Mouse (Mus musculus) regulatory T cell (primary cell): ENCODE results near the gene Ptgds.

Experiments
- in situ Hi-C: fragments of 300-600 bp; cut with MboI, MseI; formaldehyde crosslinking; loops from one replicate; pipeline ENCODE4 v1.15.1; 2025; ENCODE audit warnings: high pct_unique_total_duplicates

Ptgds gene

GRCm38 (mm10) chr2:25480541-25480940, 10.7 kb upstream of the Ptgds start:
- in situ Hi-C loops, result no loop called here

GRCm38 (mm10) chr2:25479551-25480311, 9.9 kb upstream of the Ptgds start:
- in situ Hi-C loops, result no loop called here

DNA sequence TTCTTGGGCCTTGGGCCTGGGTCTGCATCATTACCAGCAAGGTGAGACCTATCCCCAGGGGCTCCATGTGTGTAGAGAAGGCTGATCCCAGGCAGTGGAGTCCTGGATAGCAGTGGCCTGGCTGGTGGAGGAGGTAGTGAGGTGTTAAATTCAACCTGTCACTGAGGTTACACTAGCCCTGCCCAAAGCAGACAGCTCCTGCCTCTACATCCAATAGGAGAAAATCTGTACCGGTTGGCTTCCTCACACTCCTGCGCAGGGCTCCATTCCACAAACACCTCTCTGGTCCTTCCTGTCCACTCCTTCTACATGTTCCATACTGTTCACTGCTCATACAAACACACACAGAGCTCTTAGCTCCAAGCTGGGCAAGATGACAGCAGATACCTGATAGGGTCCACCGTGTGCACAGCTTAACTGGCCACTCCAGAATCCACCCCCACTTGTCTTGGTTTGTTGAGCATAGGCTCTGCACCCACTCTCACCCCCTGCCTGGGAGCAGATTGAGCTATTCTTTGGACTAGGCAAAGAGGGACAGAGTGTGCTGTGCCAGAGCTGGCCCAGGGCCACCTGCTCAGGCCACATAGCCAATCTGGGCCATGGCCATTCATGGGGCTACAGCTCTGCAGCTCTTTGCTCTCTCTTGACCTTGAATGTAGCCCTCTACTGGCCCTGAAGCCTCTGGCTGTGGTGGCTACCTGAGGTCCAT, 8.3 kb upstream of the Ptgds start:
- in situ Hi-C loops, result no loop called here

DNA sequence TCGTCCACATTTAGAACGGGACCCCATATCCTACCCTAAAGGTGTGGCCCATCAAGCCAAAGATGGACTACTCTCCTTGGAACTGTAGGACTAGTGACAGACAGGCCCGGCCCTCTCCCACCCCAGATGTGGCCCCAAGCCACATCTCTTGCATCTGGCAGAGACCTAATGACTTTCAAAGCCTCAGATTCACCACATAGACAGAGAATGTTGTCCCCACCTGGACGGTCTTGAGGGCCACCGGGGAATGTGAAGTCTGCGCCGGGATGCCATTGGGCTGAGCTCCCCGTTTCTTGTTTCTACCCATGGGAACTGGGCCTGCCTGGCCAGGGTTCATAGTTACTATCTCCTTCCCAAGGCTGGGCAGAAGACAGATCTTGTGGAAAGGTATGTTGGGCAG, 7.7 kb upstream of the Ptgds start:
- in situ Hi-C loops, result no loop called here

DNA sequence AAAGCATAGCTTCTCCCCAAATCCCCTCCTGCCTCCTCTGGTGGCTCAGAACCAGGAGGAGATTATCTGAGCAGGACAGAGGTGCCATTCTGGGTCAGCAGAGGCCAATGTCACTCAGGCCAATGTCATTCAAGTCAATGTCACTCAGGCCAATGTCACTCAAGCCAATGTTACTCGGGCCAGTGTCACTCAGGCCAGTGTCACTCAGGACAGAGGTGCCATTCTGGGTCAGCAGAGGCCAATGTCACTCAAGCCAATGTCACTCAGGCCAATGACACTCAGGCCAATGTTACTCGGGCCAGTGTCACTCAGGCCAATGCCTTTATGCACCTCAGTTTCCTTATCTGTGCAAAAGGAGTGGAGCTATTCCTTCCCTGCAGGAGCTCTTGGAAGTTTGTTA, 2.7 kb upstream of the Ptgds start:
- in situ Hi-C loops, result no loop called here

DNA sequence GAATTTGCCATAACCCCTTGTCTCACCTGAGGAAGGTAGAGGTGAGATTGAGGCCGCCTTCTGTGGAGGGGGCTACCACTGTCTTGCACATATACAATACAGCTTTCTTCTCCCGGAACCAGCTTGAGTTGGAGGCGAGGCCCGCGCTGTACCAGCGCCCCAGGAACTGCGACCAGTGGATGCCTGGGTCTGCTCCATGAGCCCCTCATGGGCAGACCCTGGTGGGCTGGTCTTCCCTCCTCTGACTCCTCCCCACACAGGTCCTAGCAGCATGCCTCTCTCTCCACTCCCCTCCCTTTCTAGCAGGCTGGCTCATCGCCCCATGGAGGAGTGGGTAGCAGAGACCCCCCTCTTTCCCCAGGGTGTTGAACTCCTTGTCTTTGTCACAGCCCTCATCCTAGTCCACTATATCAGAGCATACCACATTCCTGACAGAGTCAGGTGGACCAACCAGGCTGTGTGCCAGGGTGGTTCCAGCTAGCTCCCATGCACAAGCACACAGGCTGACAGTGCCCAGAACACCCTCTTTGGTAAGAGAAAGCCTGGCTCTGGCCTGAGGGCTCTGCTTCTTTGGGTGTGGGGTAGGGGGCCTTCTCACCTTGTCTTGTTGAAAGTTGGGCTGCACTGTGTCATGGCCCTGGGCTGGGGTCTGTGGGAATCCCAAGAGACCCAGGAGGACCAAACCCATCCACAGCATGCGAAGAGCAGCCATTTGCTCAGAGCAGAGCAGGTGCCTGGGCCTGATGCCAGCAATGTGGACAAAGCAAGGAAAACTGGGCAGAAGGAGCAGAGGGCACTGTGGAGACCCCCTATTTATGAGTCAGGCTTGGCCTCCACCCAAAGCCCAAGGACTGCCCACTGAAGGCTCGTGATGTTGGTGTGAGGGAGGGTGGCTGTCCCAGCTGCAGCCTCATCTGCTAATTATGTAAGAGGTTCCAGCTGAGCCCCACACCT, 607 bp downstream of the Ptgds start:
- in situ Hi-C loops, result no loop called here

DNA sequence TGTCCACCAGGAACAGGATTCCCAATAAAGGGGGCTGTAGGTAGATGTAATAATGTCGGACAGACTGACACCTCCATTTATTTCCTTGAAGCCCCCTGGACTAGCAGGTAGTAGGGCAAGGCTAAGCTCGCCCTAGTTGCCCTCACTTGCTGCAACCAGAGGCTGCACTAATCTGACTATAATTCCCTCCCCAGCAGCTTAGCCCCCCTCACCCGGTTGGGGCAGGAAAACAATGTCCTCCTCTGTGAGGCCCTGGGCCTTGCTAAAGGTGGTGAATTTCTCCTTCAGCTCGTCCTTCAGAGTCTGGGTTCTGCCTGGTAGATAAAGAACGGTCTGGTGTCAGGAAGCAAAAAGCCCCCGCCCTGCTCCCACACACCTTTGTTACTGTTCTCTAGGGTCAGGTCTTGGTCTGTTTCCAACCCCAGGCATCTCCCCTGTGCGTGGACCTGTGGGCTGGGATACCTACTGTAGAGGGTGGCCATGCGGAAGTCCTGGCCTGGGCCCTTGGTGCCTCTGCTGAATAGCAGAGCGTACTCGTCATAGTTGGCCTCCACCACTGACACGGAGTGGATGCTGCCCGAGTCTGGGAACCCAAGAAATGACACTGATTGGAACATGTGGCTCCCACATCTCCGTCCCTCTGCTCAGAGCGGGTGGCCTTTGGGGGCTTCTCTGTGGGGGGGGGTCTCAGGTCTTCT, 2.1 kb downstream of the Ptgds start:
- in situ Hi-C loops, result no loop called here

DNA sequence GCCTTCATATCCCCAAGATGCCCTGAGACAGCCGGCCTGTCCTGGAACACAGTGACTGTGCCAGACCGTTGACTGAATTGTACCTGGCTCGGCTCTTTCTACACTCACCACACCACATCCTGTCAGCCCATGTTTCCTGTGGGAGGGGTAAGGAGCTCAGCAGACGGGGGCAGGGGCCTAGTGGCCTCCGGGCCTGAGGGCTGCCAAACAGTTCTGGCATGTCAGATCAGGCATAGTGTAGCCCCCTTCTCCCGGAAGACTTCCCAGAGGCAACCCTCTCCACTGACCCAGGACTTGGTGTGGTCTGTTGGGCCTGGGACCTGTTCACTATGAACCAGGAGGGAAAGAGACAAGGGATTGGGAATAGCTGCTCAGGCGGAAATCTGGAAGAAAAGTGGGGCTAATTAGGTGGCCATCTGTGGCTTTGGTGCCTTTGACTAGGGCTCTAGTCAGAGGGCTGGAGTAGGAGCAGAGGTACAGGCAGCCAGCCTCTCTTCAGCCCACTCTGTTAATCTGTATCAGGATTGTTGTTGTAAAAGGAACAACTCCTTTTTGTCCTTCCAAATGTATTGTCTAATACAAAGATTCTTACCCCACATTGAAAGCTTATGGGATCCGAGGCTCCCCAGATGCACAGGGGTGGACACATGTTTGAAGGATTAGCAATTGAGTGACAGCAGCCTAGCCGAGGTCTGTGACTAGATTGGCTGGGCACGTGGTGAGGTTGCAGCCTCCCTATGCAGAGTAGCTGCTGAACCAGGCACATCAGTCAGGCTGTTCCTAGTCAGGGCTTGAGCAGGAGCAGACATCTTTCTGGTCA, 3.8 kb downstream of the Ptgds start:
- in situ Hi-C loops, result no loop called here

DNA sequence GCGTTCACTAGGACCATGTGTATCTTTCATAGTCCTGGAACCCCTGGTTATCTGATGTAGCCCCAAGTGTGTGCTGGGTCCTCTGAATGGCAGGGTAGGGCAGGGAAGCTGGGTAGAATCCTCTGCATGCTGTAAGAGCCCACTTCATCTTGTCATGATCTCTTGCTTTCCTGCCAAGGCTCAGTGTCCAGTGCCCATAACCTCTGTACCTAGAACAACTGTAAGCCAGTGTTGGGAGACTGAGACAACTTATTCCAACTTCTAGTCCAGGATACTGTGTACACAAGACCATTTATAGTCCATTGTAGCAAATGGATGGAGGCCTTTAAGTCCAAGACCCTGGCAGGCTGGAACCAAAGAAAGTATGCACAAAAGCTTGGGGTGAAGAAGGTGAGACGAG, 4.6 kb downstream of the Ptgds start:
- in situ Hi-C loops, result no loop called here

GRCm38 (mm10) chr2:25463630-25464029, 6.2 kb downstream of the Ptgds start:
- in situ Hi-C loops, result no loop called here

- in situ Hi-C loops, result no loop called here
Observed at GRCm38 (mm10) chr2:25461407-25461806, 8.4 kb downstream of the Ptgds start.

- in situ Hi-C loops, result no loop called here
Observed at GRCm38 (mm10) chr2:25460551-25461309, 9.1 kb downstream of the Ptgds start, which contains the start of gene Paxx. TSS of gene Paxx (minus strand) at chr2:25461094.

GRCm38 (mm10) chr2:25460135-25460534, 9.7 kb downstream of the Ptgds start:
- in situ Hi-C loops, result no loop called here

GRCm38 (mm10) chr2:25458911-25459310, 10.9 kb downstream of the Ptgds start:
- in situ Hi-C loops, result no loop called here

DNA sequence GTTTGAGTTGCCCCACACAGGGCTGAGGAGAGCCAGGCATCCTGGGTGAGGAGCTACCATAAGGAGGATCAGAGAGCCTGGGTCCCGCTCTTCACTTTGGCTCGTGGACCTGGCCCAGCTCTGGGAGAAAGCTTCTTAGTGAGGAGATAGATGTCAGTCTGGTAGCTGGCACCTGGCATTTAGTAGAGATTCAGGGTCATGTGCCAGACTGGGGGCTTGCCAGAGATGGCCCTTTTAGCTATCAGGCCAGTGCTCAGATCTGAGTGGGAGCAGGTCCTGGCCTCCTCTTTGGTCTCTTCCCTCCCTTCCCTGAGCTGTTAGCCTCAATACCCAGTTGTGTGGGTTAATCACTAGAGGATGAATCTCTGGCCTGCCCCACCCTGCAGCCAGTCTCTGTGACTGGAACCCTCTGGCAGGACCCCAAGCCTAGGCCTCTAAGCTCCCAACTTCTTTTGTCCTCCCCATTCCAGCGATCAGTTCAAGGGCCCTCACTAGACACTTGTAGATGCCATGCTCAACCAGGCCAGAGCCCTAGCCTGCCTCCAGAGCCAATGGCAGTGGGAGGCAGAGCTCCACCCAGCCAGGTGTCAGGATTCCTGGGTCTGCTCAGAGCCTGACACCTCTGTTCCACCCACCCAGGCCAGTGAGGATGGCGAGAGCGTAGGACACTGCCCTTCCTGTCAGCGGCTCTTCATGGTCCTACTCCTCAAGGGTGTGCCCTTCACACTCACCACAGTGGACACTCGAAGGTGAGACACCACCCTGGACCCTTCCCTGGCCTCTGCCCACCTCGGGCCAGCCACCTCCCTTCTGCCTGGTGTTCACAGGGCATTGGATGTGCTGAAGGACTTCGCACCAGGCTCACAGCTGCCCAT, 12.6 kb downstream of the Ptgds start:
- in situ Hi-C loops, result no loop called here

DNA sequence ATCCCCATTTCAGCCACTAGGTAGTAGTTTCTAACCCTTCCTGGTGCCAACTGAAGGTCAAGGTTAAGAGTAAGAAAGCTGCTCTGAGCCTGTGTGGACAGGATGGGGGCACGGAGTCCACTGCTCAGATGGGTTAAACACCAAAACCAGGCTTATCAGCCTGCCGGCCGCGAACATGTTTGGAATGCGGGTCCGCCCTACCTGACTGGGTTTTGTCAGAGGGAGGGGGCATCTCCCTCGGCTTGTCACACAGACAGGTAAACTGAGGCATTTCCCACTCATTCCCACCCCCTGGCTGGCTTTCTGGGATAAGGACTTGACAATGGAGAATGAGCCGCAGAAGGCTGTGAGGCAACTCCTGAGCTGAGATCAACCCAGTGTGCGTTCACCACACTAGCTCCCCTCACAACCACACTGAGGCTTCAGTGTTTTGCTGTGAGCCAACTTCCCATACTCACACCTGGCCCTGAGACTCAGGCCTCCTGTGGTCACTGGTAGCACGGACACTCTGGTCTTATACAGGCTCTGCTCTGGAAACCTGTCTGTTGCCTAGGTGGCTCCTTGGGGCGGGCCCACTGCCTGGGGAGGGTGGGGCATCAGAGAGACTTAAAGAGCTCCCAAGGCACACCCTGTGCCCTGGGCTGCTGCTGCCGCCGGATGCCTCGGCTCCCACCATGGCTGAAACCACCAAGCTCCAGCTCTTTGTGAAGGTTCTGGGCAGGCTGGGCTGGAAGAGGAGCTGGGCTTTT, 13.5 kb downstream of the Ptgds start, which contains the start of gene Clic3:
Gene Clic3 (plus strand): TSS at position 634 of the 749 bp plus-strand sequence.
- in situ Hi-C loops, result no loop called here

GRCm38 (mm10) chr2:25452951-25453350, 16.9 kb downstream of the Ptgds start:
- in situ Hi-C loops, result no loop called here
